Comparison of ENCODE assay signal across 7 mouse cellular contexts in the genomic region with DNA sequence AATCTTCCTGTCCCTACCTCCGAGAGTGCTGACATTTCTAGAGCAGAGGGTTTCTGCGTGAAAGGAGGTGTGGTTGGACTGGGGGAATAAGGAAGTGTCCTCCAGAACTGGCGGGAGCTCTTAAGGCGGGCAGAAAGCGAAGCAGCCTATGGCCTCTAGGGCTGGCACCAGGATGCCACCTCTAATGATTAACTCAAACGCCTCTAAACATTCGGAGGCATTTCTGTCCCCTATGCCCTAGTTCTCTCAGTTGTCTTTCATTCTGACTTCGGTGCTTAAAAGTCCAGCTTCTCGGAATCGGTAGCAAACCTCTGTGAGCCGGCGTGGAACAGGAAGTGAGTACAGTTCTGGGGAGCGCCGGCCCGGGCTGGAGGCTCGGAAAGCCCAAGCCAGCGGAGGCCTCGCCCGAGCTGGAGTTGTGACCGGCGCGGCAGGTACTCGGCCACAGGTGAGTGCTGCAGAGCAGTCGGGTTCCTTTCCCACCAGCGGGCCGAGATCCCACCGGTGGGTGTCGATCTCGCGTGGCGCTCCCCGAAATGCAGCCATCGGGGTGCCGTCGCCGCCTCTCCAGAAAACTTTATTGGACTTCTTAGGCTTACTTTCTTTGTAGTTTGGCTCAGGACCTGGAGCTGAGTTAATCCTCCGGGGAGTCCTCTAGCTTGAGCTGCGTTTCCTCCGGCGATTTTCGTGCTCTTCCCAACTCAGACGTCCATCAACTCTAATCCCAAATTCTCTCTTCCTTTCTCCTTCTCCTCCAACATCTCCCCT. TPM values are rescaled to one million over a fixed set of nuclear protein-coding genes. Genes with fewer than 3 reads are reported as not detected.
DNase-seq lines count a peak whose midpoint lies in the region; ATAC-seq and TF ChIP-seq lines count a peak whose summit lies in the region.

Gene Casp8, plus strand, starts transcription at position 84 of the 768 bp plus-strand sequence.

- 0 out of 2 replicates have a peak, but pooled peaks cover 4% of the 10 kb centered on the region for H3K9me3 ChIP-seq in intestine, embryonic 14.5 days (ENCODE audit: control insufficient read depth, low read length)
- H3K9me3 ChIP-seq in liver, postnatal 0 days (ENCODE audit: low read length) = peaks cover 2% of the 10 kb centered on the region; the same call in 1 of the 2 replicates
- 0 out of 2 replicates have a peak, but pooled peaks cover 3% of the 10 kb centered on the region for H3K9me3 ChIP-seq in neural tube, embryonic 12.5 days

- TF ChIP-seq CTCF in liver, postnatal 0 days (IDR thresholded peaks at IDR 0.05; ENCODE audit: low read depth) = peak; percentile 35

- peak within 1 kb of the TSS; percentile 88 for H3K27ac ChIP-seq in intestine, embryonic 14.5 days (ENCODE audit: low read depth)
- peak within 1 kb of the TSS; percentile 90 for H3K27ac ChIP-seq in liver, postnatal 0 days (ENCODE audit: low read depth)
- H3K27ac ChIP-seq in neural tube, embryonic 12.5 days = no peak within 1 kb of the TSS

- H3K4me2 ChIP-seq in intestine, embryonic 14.5 days (ENCODE audit: low read length) = peak within 1 kb of the TSS; percentile 56
- peak within 1 kb of the TSS; percentile 83 for H3K4me2 ChIP-seq in liver, postnatal 0 days (ENCODE audit: low read depth, low read length)
- peak within 1 kb of the TSS; percentile 84 for H3K4me2 ChIP-seq in neural tube, embryonic 12.5 days (replicated peaks)

- TF ChIP-seq EP300 in liver, postnatal 0 days (IDR thresholded peaks at IDR 0.05; ENCODE audit: low read depth) = peak; percentile 46; the same call in 1 of the 2 replicates

- peak within 1 kb of the TSS; percentile 70 for H3K4me3 ChIP-seq in intestine, embryonic 14.5 days (ENCODE audit: low read depth, low read length)
- peak within 1 kb of the TSS; percentile 78 for H3K4me3 ChIP-seq in liver, postnatal 0 days (ENCODE audit: low read depth, low read length)
- H3K4me3 ChIP-seq in neural tube, embryonic 12.5 days = peak within 1 kb of the TSS; percentile 48

- peaks cover 6% of the 10 kb centered on the region; the same call in 1 of the 2 replicates for H3K4me1 ChIP-seq in intestine, embryonic 14.5 days (replicated peaks; ENCODE audit: control insufficient read depth, insufficient read depth, low read length)
- H3K4me1 ChIP-seq in liver, postnatal 0 days (ENCODE audit: insufficient read depth) = peaks cover 14% of the 10 kb centered on the region
- H3K4me1 ChIP-seq in neural tube, embryonic 12.5 days = peaks cover 3% of the 10 kb centered on the region; the same call in 1 of the 2 replicates

- H3K9ac ChIP-seq in intestine, embryonic 14.5 days (ENCODE audit: low read length) = peak within 1 kb of the TSS; percentile 84
- H3K9ac ChIP-seq in liver, postnatal 0 days (replicated peaks) = peak within 1 kb of the TSS; percentile 85
- peak within 1 kb of the TSS; percentile 59 for H3K9ac ChIP-seq in neural tube, embryonic 12.5 days

- WGBS in intestine, embryonic 14.5 days = under 1% methylated on average over 42 of the region's 42 CpGs
- WGBS in liver, postnatal 0 days (ENCODE audit: insufficient replicate concordance) = under 1% methylated on average over 42 of the region's 42 CpGs
- WGBS in neural tube, embryonic 12.5 days = under 1% methylated on average over 42 of the region's 42 CpGs

- H3K27me3 ChIP-seq in intestine, embryonic 14.5 days (replicated peaks; ENCODE audit: control insufficient read depth, insufficient read depth, low read length) = no peaks in the 10 kb centered on the region
- H3K27me3 ChIP-seq in liver, postnatal 0 days (ENCODE audit: insufficient read depth, low read length) = no peaks in the 10 kb centered on the region
- peaks cover 5% of the 10 kb centered on the region for H3K27me3 ChIP-seq in neural tube, embryonic 12.5 days (replicated peaks)

- peak; percentile 70 for DNase-seq in R1 (ENCODE audit: low read depth, low spot score)
- peak; percentile 70 for DNase-seq in c-Kit-positive CD71-positive TER-119-positive erythroid progenitor cells, embryonic 14.5 days (ENCODE audit: low spot score)
- peak in 1 of 2 experiments; percentile 44 for DNase-seq in gastrocnemius, postnatal 4 days (ENCODE audit: low spot score in 2 of 2)
- peak; percentile 87 for DNase-seq in intestine, embryonic 14.5 days (ENCODE audit: low spot score)
- peak; percentile 77 for DNase-seq in liver, postnatal 0 days
- peak; percentile 46 for DNase-seq in urinary bladder, adult 2 months (ENCODE audit: low spot score)

- H3K36me3 ChIP-seq in intestine, embryonic 14.5 days (ENCODE audit: control insufficient read depth, insufficient read depth, low read length) = no peaks in the 10 kb centered on the region
- peaks cover 5% of the 10 kb centered on the region; the same call in 1 of the 2 replicates for H3K36me3 ChIP-seq in liver, postnatal 0 days (replicated peaks; ENCODE audit: insufficient read depth, low read length)
- H3K36me3 ChIP-seq in neural tube, embryonic 12.5 days = no peaks in the 10 kb centered on the region

- peak; percentile 93 for ATAC-seq in intestine, embryonic 14.5 days (replicated peaks; ENCODE audit: low FRiP score, low TSS enrichment, low read depth)
- peak; percentile 92 for ATAC-seq in liver, postnatal 0 days
- ATAC-seq in neural tube, embryonic 12.5 days (ENCODE audit: low FRiP score, low read depth) = peak; percentile 44; the same call in 1 of the 2 replicates

RNA-seq across cellular contexts. Expression of gene Casp8, which starts in this region (rescaled TPM):
- total RNA-seq in gastrocnemius, postnatal 4 days (2021) = 10 to 100 TPM; 14.2 to 16.2 TPM
- 39.4 and 42.8 TPM in 2 replicates for polyA plus RNA-seq in intestine, embryonic 14.5 days (2014; fragmentation: Nextera tagmentation; extraction: Ambion mirVana)
- 21.6 and 21.8 TPM in 2 replicates for polyA plus RNA-seq in liver, postnatal 0 days (2015; fragmentation: Nextera tagmentation; extraction: Ambion mirVana)
- 11.3 and 13.5 TPM in 2 replicates for polyA plus RNA-seq in neural tube, embryonic 12.5 days (2016; fragmentation: Nextera tagmentation; extraction: Ambion mirVana)
- 16.2 and 20.7 TPM in 2 replicates for polyA plus RNA-seq in urinary bladder, adult 2 months (2012; rRNA removed)
